Mouse (Mus musculus) myocyte (in vitro differentiated cells): ENCODE data around the gene Psmb10. TPM values are rescaled to one million over a fixed set of nuclear protein-coding genes. Genes with fewer than 3 reads are reported as not detected.

Experiments
- H3K27me3 ChIP-seq: one replicate; pipeline ENCODE4 v1.6.1; 2011; ENCODE audit not compliant: control insufficient read depth, insufficient read depth, insufficient read length
- H3K36me3 ChIP-seq: one replicate; pipeline ENCODE4 v1.6.1; 2011; ENCODE audit not compliant: control insufficient read depth, insufficient read depth
- H3K4me2 ChIP-seq: one replicate; pipeline ENCODE4 v1.6.1; 2011; ENCODE audit warnings: low read depth, control low read depth
- H3K4me3 ChIP-seq: one replicate; pipeline ENCODE4 v1.5.1; 2011; ENCODE audit warnings: mild to moderate bottlenecking, control low read depth, moderate library complexity
- H3K79me2 ChIP-seq: one replicate; pipeline ENCODE4 v1.6.1; 2011; ENCODE audit not compliant: control insufficient read depth, insufficient read depth
- H3ac ChIP-seq: one replicate; pipeline ENCODE4 v1.6.1; 2011; ENCODE audit not compliant: control insufficient read depth, insufficient read length
- CEBPB ChIP-seq: IDR thresholded peaks from 2 replicates; pipeline ENCODE4 v1.6.1; 2011; ENCODE audit warnings: mild to moderate bottlenecking, moderate library complexity; ENCODE audit not compliant: poor library complexity, insufficient read depth, severe bottlenecking
- E2F4 ChIP-seq: IDR thresholded peaks from one replicate; pipeline ENCODE4 v1.6.1; 2011; ENCODE audit warnings: mild to moderate bottlenecking, control low read depth, moderate library complexity; ENCODE audit not compliant: insufficient read depth
- MAX ChIP-seq: IDR thresholded peaks from one replicate; pipeline ENCODE4 v1.6.1; 2011; ENCODE audit warnings: low read depth, mild to moderate bottlenecking, control low read depth
- MYOD1 ChIP-seq, 3 experiments: IDR thresholded peaks; one replicate each; pipeline ENCODE4 v1.6.1; 2011; ENCODE audit warnings: control low read depth in 2 of 3, low read depth in 2 of 3, mild to moderate bottlenecking in 2 of 3, moderate library complexity in 1 of 3; ENCODE audit not compliant: insufficient read length in 2 of 3, control insufficient read depth in 1 of 3
- MYOG ChIP-seq, 3 experiments: IDR thresholded peaks; one replicate each; pipeline ENCODE4 v1.6.1; 2011; ENCODE audit warnings: control low read depth in 2 of 3, low read depth in 2 of 3, mild to moderate bottlenecking in 2 of 3; ENCODE audit not compliant: insufficient read length in 2 of 3, control insufficient read depth in 1 of 3, insufficient read depth in 1 of 3
- POLR2A ChIP-seq: IDR thresholded peaks from one replicate; pipeline ENCODE4 v1.6.1; 2011; ENCODE audit warnings: low read depth, mild to moderate bottlenecking, control low read depth, moderate library complexity; ENCODE audit not compliant: insufficient read length
- POLR2AphosphoS2 ChIP-seq: IDR thresholded peaks from one replicate; pipeline ENCODE4 v1.6.1; 2011; ENCODE audit warnings: low read depth, control low read depth; ENCODE audit not compliant: insufficient read length
- REST ChIP-seq: IDR thresholded peaks from one replicate; pipeline ENCODE4 v1.6.1; 2011; ENCODE audit warnings: mild to moderate bottlenecking, control low read depth, moderate library complexity; ENCODE audit not compliant: insufficient read depth, insufficient read length
- SRF ChIP-seq: IDR thresholded peaks from one replicate; pipeline ENCODE4 v1.6.1; 2011; ENCODE audit warnings: low read depth; ENCODE audit not compliant: control insufficient read depth, insufficient read length
- TCF12 ChIP-seq: IDR thresholded peaks from one replicate; pipeline ENCODE4 v1.6.1; 2011; ENCODE audit warnings: mild to moderate bottlenecking, control low read depth; ENCODE audit not compliant: poor library complexity, insufficient read depth, severe bottlenecking
- TCF3 ChIP-seq: IDR thresholded peaks from one replicate; pipeline ENCODE4 v1.6.1; 2011; ENCODE audit warnings: low read depth, control low read depth; ENCODE audit not compliant: insufficient read length
- USF1 ChIP-seq: IDR thresholded peaks from one replicate; pipeline ENCODE4 v1.6.1; 2011; ENCODE audit warnings: low read depth, mild to moderate bottlenecking, control low read depth, moderate library complexity
- polyA plus RNA-seq: library from polyadenylated mRNA; unstranded; fragments of >200 nt; fragmentation: generic; extraction: Trizol; gene quantifications from one replicate; pipeline ENCODE4 v1.2.1, GENCODE M21; 2012; ENCODE audit warnings: missing spikeins

Gene Psmb10
- polyA plus RNA-seq, 1 experiment = 60.0 TPM

DNA sequence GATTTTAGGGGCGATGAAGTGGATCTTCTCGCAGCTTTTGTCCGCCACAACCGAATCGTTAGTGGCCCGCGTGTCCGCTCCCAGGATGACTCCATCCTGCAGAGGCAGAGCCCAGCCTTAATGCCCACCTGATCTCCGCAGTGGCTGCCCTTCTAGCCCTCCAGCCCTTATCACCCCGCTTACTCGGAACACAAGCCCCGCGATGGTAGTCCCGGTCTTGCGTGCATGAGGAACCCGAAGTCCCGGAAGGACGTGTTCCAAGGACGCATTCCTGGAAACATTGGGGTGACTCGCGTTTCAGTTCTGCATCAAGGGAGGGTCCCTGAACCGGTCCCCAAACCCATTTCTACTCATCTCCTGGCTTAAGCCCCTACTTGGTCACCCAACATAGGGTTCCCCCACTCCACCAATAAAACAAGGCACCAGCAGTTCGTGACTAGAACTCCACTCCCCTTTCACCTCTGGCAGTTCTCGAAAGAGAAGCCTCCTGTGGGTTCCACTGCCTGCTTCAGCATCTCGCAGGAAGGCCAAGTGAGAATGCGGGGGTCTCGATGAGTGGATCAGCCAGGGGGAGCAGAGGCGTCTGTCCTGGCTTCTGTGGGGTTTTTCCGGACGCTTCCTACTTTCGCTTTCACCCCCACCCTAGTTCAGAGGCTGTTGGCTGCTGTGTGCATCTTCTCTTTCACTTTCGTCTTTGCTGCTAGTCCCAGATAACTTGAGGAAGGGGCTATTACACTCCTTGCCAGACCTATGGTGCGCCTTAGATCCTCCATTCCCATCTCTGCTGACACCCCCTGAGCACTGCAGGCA lies 543 bp downstream of the Psmb10 start:
- Histone ChIP-seq H3K4me3 (peak overlapping the region; percentile 99), H3K27me3 (no peaks in the 10 kb centered on the region), H3ac (peak overlapping the region; percentile 53), H3K4me2 (peak overlapping the region; percentile 95), H3K36me3 (no peaks in the 10 kb centered on the region), H3K79me2 (no peaks in the 10 kb centered on the region)
- TF ChIP-seq CEBPB (no peak), MAX (no peak), USF1 (no peak), E2F4 (no peak), TCF3 (no peak), REST (no peak), SRF (no peak)

DNA sequence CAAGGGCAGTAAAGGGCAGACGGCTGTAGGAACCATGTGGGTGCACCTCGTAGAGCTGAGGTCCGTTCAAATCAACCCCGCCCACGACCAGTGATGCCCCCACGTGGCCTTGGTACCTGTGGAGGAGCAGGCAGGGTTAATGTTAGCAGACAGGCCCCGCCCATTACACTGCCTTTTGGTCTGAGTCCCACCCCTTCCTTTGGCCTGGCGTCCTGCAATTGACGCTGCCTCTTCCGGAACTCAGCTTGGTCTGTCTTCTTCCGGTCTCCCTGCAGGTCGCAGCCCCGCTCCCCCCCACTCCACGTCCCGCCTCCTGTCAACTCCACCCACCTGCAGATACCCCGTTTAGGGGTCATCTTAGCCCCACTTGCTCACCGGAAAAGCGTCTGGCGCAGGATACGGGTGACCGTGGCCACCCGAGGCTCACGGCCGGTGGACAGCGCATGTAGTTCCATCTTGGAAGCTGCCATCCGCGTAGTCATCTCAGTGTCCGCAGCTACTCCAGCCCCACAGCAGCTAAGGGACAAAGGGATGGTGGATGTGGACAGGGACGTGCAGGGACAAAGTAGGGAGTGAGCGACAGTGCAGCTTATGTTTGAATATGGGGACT lies 1.3 kb downstream of the Psmb10 start:
- H3K4me2 ChIP-seq = peak overlapping the region; percentile 95
- H3K79me2 ChIP-seq = no peaks in the 10 kb centered on the region
- H3K36me3 ChIP-seq = no peaks in the 10 kb centered on the region
- peak overlapping the region; percentile 53 for H3ac ChIP-seq
- H3K27me3 ChIP-seq = no peaks in the 10 kb centered on the region
- H3K4me3 ChIP-seq = peak overlapping the region; percentile 99
- TF ChIP-seq TCF3 = no peak
- peak; percentile 88 for TF ChIP-seq POLR2A
- no peak for TF ChIP-seq SRF
- TF ChIP-seq POLR2AphosphoS2 = peak; percentile 81
- TF ChIP-seq TCF12 = no peak
- peak in 1 of 3 experiments; percentile 15 for TF ChIP-seq MYOG (IDR thresholded peaks at IDR 0.05; ENCODE audit: control insufficient read depth in 1 of 3, insufficient read depth in 1 of 3, insufficient read length in 2 of 3, low read depth in 2 of 3)
- peak; percentile 48 for TF ChIP-seq USF1
- no peak for TF ChIP-seq E2F4
- no peak for TF ChIP-seq MYOD1 (IDR thresholded peaks at IDR 0.05; ENCODE audit: control insufficient read depth in 1 of 3, insufficient read length in 2 of 3, low read depth in 2 of 3)
- no peak for TF ChIP-seq CEBPB
- no peak for TF ChIP-seq MAX
- no peak for TF ChIP-seq REST

GRCm38 (mm10) chr8:105935863-105936603 lies 2.2 kb downstream of the Psmb10 start:
- H3ac ChIP-seq = peak overlapping the region; percentile 53
- H3K4me2 ChIP-seq = peak overlapping the region; percentile 95
- H3K27me3 ChIP-seq = no peaks in the 10 kb centered on the region
- H3K79me2 ChIP-seq = no peaks in the 10 kb centered on the region
- TF ChIP-seq TCF12 = no peak
- no peaks in the 10 kb centered on the region for H3K36me3 ChIP-seq
- peak overlapping the region; percentile 99 for H3K4me3 ChIP-seq

DNA sequence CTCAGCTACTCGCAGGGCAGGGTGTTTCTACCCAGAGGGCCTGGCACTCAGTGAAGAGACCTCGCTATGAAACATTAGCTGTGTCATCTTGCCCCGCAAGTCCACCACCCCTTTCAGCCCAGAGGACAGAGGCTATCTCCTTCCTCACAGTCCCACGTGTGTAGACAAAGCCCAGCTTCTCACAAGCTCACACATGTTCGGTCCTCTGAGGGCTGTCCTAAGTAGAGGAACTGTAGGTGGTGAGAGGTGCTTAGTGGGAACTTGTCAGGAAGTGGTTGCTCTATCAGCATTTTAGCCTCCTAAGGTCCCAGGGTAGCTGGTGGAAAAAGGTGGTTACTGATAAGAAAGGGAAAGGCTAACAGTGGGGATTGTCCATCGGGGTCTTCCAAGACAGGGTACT lies 3.1 kb downstream of the Psmb10 start:
- Histone ChIP-seq H3K4me3 (no peak overlapping the region), H3K79me2 (no peaks in the 10 kb centered on the region), H3ac (no peak overlapping the region), H3K27me3 (no peaks in the 10 kb centered on the region), H3K4me2 (no peak overlapping the region), H3K36me3 (no peaks in the 10 kb centered on the region)
- TF ChIP-seq REST = no peak
- peak; percentile 15 for TF ChIP-seq POLR2AphosphoS2
- TF ChIP-seq CEBPB = no peak

GRCm38 (mm10) chr8:105933762-105934161 lies 4.5 kb downstream of the Psmb10 start, which contains the start of gene Ctrl:
TSS of gene Ctrl (minus strand) at chr8:105933862.
- H3K4me2 ChIP-seq = no peak within 1 kb of the TSS
- no peaks in the 10 kb centered on the region for H3K27me3 ChIP-seq

More at GRCm38 (mm10) chr8:105933762-105934161, 4.5 kb downstream of the Psmb10 start, which contains the start of gene Ctrl:
- Histone ChIP-seq H3K79me2 (no peaks in the 10 kb centered on the region), H3K36me3 (no peaks in the 10 kb centered on the region), H3ac (no peak within 1 kb of the TSS), H3K4me3 (no peak within 1 kb of the TSS)
- TF ChIP-seq CEBPB = no peak
- no peak for TF ChIP-seq POLR2AphosphoS2
- TF ChIP-seq MAX = no peak
- no peak for TF ChIP-seq SRF
- no peak for TF ChIP-seq MYOG (IDR thresholded peaks at IDR 0.05; ENCODE audit: control insufficient read depth in 1 of 3, insufficient read depth in 1 of 3, insufficient read length in 2 of 3, low read depth in 2 of 3)
- TF ChIP-seq POLR2A = no peak
- TF ChIP-seq TCF12 = no peak
- TF ChIP-seq REST = no peak
- TF ChIP-seq MYOD1 (IDR thresholded peaks at IDR 0.05; ENCODE audit: control insufficient read depth in 1 of 3, insufficient read length in 2 of 3, low read depth in 2 of 3) = no peak
- no peak for TF ChIP-seq TCF3
- TF ChIP-seq E2F4 = no peak
- no peak for TF ChIP-seq USF1
